Mouse (Mus musculus) inflammation-experienced regulatory T-cells, adult 6 months (primary cell): ENCODE results near the gene Matk. TPM values are rescaled to one million over a fixed set of nuclear protein-coding genes. Genes with fewer than 3 reads are reported as not detected.
"Not testable (repeated sequence)": the region's sequence is repeated elsewhere in the genome, so short reads cannot be mapped to it uniquely, and the experiment has no call there.

ENCODE experiments used
- ATAC-seq: one replicate; pipeline ENCODE4 v1.8.0; 2017
- polyA plus RNA-seq, 3 experiments: library from polyadenylated mRNA; unstranded; fragments of 100-300 nt; shearing (Covaris generic); gene quantifications; one replicate each; pipeline ENCODE4 v1.2.1; 2017

Gene Matk
- 10 to 100 TPM; 30.1 to 68.1 (median 64.4) TPM for polyA plus RNA-seq

DNA sequence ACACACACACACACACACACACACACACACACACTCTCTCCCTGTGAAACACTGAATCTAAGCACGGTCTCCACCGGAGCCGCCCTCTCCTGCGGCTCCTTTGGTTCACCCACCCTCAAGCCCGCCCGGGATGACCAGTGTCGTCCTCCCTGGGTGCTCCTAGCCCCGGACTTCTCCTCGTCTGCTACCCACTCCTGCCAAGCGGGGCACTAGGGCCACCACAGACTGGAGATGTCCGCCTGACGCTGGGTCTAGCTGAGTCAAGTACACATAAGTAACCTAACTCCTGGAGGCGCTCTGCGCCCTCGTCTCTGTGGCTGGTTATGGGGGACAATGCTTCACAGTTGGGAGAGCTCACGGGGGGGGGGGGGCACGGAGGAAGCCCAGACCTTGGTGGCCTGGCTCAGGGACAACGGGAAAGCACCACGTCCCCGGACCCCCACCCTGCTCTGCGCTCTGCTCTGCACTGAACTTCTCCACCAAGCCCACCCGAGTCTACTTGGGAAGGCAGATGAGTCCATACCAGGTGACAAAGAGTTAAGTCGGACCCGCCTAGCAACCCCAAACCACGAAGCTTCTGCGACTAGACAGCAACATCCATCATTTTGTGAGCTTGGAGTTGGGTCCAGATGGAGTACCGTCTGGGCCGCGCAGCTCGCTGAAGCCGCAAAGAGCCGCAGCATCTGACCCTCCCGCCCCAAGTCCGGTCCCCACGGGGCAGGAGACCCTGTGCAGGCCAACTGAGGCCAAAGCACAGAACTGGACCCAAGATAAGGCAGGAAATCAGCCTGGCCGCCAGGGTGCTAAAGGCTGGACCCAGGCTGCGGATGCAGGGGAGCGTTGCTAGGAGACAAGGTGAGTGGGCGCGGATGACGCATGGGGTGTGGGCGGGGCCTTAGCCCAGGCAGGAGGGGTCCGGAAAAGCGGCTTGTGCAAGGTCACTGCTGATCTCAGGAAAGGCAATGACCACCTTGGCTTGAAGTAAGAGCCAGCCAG is at the start of gene Matk:
Gene Matk, plus strand, starts transcription at position 512 of the 996 bp plus-strand sequence.
- peak; percentile 69 for ATAC-seq

DNA sequence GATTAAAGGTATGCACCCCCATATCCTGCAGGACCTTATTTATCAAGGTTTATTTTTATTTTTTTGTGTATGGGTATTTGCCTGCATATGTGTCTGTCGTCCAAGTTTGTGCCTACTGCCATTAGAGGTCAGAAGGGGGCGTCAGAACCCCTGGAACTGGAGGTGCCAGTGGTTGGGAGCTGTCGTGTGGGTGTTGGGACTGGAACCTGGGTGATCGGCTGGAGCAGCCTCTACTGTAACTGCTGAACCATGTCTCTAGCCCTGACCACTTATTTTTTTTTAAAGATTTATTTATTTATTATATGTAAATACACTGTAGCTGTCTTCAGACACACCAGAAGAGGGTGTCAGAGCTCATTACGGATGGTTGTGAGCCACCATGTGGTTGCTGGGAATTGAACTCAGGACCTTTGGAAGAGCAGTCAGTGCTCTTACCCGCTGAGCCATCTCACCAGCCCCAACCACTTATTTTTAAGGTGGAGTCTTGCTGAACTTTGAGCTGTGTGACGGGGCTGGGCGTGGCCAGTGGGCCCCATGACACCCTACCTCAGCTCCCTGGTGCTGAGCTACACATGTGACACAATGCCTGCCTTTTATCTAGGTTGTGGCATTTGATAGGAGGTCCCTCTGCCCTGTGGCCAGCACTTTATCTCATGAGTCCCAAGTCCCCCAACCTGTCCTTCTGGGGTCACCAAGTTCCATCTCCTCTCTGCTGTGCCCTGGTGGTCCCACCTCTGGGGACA is 49.6 kb upstream of the Matk start:
- ATAC-seq, result no peak

DNA sequence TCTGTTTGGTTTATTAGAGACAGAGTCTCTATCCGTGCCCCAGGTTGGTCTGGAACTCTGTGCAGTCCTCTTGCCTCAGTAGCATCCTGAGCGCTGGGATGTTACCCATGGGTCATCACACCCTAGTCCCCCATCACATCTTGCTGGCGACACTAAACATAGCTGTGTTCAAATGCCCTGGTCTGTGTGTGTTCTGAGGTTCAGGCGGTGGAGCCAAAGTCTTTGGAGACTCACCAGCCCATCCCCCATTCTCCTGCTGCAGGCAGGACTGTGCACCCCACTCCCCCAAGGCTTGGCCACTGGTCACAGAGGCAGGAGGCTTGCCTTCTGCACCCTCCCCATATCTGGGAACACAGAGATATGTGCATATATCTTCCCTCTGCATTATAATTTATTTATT is 48.6 kb upstream of the Matk start:
- ATAC-seq, result no peak

DNA sequence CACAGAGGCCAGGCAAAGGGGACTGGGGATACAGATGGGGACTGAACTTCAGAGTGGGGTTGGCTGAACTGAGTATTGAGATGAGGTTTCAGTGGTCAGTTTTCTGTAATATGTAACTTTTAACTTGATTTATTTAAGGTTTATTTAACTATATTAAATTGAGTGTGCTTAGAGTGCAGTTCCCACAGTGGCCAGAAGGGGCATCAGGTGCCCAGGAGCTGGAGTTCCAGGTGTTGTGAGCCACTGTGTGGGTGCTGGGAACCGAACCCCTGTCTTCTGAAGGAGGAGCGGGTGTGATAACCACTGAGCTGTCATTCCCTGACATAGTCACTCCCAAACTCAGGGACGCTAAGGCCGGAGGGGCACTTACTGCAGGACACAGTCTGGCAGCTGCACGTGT is 42.6 kb upstream of the Matk start:
- ATAC-seq, result no peak

DNA sequence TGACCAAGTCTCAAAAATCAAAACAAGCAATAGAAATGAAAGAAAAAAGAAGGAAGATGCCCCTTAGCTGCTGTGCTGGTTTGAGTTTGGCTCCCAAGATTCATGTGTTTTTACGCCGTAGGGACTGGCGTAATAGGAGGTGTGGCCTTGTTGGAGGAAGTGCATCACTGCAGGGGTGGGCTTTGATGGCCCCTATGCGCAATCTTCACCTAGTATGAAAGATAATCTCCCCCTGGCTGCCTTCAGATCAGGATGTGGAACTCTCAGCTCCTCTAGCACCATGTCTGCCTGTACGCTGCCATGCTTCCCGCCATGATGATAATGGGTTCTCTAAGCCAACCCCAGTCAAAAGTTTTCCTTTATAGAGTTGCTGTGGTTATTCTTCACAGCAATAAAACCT is 36.5 kb upstream of the Matk start:
- no peak for ATAC-seq

DNA sequence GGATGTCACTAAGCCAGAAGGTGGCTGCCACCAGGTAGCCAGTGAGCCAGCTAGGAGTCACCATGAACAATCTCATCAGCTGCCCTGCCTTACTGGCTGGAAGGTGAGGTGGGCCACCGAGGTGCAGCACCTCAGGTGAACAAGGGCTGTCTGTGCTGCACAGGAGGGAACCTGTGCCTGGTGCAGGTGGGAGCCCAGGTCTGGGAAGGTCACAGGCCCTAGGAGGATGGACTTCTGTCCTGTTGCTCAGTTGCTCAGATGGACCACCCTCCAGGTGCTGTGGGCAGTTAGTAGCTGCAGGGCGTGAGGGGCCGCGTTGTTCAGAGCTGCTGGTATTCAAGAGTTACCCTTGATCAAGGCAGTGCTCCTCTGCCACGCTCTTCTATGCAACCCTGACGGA is 35.9 kb upstream of the Matk start:
- ATAC-seq, result no peak

DNA sequence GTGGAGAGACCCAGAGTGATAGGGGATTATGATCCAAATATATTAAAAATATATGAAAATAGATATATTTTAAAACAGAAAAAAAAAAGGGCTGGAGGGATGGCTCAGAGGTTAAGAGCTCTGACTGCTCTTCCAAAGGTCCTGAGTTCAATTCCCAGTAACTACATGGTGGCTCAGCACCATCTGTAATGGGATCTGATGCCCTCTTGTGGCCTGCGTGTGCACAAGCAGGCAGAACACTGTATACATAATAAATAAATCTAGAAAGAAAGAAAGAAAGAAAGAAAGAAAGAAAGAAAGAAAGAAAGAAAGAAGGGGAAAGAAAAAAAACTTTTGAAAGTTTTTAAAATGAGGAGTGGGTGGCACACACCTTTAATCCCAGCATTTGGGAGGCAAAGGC is 35.5 kb upstream of the Matk start:
- peak; percentile 43 for ATAC-seq

DNA sequence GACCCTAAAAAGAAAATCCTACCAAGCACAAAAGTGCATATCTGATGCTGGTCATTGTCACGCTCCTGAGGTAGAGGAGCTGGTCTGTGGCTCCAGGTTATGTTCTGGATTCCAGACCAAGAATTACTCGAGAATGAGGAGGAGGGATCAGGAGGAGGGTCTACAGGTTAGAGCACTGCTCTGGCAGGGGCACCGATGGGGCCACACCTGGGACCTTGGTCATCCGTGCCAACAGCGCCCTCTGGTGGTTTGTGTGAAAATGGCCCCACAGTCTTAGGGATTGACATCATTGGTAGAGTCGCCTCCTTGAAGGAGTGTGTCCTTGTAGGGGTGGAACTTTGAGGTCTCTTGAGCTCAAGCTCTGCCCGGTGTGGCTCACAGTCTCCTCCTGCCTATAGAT is 34.8 kb upstream of the Matk start:
- peak; percentile 63 for ATAC-seq

DNA sequence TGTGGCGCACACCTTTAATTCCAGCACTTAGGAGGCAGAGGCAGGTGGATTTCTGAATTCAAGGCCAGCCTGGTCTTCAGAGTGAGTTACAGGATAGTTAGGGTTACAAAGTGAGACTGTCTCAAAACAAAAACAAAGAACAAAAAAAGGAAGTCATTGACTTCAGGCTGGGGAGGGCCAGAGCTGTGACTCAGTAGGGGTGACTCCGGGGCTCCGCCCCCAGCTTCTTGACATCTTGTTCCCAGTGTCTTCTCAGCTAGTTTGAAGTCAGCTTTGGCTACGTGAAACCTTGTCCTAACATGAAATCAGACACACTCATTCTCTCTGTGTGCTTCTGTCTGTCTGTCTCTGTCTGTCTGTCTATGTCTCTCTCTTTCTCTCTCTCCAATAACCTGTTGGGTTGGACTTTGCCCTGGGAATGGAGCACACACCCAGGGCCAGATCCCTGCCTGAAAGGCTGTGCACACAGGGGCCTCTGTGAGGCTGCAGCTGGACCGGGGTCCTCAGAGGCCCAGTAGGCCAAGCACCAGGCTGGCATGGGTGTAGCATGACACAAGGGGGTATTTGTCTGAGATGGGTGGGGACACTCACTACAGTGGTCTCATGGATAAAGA is 31.2 kb upstream of the Matk start:
- no peak for ATAC-seq

DNA sequence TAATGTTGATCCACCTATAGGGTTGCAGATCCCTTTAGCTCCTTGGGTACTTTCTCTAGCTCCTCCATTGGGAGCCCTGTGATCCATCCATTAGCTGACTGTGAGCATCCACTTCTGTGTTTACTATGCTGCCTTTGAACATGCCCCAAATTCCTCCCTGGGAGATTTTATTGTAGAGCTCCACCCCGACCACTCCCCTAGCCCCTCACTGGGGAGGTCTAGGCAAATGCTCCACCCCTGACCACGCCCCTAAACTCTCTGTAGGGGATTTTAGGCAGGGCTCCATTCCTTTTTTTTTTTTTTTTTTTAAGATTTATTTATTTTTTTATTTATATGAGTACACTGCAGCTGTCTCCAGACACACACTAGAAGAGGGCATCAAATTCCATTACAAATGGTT is 29.0 kb upstream of the Matk start:
- ATAC-seq, result not testable (repeated sequence)

DNA sequence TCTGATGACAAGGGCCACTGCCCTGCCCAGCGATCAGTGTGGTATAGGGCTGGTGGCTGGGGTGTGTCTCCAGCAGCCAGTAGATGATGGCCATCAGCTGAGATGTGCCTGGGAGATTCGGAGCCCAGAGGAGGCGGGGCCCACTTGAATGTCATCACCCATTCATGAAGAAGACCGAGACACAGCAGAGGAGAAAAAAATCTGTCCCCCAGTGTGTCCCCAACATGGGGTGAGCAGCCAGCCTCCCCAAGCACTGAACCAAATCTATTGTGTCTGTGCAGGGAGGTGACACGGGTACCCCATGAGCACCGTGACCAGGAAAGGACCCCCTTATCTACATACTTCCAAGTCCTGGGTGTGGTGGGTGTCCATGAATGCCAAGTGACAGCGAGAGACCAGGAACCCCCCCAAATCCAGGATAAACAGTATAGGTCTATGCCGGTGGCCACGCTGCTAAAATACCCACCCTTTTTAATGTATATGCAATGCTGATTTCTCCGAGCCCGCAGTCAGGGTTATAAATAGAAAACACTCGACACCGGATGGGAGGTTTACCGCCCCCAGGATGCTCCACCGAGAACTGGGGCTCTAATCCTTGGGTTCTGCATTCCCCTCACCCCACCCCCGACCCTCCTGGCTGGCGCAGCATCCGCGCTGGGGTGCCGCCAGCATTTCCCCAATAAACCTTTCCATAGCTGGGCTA is 22.8 kb upstream of the Matk start:
- ATAC-seq, result peak; percentile 22

DNA sequence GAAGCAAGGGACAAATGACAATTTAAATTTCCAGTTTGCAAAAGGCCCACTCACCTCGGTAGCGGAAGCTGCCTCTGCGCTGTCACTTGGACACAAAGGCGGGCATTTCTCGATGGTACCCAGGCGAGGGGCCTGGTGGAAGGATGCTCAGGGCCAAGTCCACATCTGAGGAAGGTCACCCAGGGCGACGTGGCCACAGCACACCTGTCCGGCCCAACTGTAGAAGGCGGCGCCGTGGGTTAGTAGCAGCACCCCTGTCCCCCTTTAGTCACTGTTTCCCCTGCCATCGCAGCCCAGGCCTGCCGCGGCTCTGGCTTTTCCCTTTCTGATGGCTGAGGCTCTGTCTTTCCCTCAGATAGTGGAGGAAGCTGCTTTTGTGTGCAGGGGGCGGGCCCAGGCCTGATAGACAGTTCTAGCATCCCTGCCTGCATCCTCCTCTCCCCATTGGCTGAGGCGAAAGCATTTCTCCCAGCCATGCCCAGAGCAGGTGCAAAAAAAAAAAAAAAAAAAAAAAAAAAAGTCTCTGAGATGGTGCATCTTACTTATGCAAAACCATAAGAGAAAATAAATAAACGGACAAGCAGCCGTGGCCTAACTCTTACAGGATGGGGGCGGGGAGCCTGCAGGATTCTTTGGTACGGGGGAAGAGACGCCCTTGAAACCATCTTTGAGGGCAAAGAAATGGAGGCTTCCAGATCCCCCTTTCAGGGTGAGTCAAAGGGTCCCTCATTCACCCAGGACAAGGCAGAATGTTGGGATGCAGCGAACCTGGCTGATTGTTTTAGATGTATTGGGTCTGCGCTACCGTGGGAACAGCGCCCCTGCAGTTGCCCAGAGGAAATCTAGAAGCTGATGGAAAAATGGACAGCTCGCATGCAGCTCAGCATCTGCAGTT is 22.1 kb upstream of the Matk start, which contains the start of gene Atcay:
Gene Atcay, minus strand, starts transcription at position 396 of the 895 bp plus-strand sequence.
- ATAC-seq, result peak; percentile 52

DNA sequence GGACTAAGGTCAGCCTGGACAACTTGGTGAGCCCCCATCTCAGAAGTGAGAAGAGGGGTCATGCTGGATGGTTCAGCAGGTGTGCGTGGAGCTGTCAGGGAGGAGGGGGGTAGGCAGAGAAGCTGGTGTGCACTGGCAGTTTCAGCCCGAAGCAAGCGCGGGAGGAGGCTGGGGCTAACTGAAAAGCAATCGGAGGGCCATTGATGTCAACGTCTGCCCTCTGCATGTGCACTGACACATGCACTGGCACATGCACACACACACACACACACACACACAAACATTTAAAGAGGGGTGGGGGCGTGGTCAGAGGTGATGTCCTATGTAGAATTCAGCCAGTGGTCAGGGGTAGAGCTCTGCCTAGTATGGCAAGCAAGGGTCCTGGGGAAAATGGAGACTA is 21.3 kb upstream of the Matk start:
- ATAC-seq, result no peak

DNA sequence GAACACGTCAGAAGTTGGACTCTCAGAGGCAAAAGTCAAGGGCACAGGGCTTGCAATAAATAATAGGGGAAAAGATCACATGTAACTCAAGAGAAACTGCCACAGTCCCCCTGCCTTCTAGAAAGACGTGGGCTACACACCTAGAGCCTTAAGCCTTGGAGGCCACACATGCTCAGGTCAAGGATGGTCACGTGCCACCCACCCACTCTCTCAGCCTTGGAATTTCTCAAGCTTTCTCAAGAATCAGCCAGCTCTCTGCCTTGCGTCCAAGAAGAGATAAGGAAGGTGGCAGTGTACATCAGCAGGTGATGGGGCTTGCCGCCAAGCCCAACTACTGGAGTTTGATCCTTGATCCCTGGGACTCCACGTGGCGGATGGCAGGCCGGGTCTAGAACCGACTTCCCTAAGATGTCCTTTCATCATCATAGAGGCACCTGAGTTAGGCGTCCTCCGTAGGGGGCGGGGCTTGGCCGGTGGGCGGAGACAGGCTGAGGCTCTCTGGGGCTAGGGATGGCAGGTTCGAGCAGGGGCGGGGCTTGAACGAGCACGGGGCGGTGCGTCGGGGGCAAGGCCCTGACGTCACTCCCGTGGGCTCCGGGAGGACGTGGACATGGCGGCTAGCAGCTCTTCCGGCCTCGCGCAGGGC is 20.0 kb upstream of the Matk start, which contains the start of gene Zfr2:
Gene Zfr2, plus strand, starts transcription at position 576 of the 646 bp plus-strand sequence.
- peak; percentile 88 for ATAC-seq

DNA sequence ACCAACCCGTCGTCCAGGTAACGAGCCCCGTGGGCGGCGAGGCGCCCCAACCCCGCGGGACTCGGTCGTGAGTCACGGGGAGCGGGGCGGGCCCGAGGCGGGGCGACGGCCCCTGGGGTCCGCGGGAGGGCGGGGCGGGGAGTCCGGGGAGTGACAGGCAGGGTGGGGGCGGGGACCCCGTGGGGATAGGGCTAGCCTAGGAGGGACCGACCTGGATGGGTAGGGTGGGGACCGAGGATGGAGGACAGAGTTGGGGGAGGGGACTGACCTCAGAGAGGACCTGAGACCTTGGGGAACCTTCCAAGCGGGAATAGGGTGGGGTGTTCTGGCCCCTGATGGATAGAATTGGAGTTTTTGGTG is 19.5 kb upstream of the Matk start:
- no peak for ATAC-seq

DNA sequence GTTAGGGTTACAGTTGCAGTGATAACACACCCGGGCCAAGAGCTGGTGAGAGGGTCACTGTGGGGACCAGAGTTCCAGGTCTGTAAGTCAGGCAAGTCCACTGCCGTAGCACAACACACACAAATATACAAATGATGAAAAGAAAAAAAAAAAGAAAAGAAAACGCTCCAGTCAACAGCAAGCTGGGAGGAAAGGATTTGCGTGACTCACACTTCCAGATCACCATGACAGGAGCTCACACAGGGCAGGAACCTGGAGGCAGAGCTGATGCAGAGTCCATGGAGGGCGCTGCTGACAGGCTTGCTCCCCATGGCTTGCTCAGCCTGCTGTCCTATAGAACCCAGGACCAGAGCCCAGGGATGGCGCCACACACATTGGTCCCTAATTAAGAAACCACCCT is 18.5 kb upstream of the Matk start:
- no peak for ATAC-seq

DNA sequence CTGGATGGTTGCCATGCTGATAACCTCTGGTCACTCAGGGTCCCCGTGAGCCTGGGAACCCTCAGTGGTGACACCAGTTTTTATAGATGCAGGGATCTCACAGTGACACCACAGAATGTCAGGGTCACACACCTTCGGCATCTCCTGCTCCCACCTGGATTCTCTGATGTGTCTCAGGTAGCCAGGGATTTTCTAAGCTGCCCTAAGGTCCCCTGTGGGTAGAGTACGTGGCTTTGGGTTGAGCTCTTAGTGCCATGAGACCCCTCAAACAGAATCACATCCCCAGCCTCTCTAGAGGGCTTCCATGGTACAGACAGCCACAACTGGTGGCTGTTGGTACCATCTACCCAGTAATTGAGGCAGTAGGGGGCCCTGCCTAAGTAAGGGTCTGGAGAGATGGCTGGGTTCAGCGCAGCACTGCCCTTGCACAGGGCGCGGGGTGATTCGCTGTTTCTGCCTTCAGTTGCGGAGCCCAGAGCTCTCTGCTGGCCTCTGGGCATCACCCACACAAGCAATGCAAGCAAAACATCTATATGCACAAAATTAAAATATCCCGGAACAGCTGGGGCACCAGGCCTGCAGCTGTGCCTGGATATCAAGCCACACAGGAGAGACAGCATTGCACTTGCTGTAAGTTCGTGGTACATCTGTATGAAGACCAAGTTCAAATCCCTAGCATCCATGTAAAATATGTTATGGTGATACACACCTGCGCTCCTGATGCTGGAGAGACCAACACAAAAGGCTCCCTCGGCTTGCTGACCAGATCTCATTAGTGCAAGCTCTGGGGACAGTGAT is 16.1 kb upstream of the Matk start:
- no peak for ATAC-seq

DNA sequence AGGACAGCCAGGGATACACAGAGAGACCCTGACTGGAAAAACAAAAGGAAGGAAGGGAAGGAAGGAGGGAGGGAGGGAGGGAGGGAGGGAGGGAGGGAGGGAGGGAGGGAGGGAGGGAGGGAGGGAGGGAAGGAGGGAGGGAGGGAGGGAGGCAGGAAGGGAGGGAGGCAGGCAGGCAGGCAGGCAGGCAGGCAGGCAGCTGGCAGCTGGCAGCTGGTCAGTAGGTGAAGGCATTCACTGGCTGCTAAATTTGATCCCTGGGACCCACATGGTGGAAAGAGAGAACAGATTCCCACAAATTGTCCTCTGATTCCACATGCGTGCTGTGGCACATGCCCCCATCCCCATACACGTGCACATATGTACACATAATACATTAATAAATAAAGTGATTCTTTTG is 14.1 kb upstream of the Matk start:
- no peak for ATAC-seq

DNA sequence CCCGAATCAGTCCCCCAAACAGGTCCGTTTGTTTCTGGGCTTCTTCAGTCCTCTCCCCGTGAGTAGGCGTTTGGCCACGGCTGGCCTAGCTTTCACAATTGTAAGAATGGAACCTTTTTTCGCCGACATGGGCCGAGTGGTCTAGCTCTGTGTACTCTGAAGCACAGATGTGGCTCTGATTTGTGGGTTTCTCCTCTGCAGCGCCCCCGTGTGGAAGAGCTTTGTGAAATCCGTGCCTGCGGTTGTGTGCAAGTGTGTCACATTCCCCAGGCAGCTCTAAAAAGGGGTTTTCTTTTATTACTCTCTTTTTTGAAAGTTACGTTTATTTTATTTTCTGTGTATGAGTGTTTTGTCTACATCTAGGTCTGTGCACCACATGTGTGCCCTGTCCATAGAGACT is 11.9 kb upstream of the Matk start:
- peak; percentile 49 for ATAC-seq

DNA sequence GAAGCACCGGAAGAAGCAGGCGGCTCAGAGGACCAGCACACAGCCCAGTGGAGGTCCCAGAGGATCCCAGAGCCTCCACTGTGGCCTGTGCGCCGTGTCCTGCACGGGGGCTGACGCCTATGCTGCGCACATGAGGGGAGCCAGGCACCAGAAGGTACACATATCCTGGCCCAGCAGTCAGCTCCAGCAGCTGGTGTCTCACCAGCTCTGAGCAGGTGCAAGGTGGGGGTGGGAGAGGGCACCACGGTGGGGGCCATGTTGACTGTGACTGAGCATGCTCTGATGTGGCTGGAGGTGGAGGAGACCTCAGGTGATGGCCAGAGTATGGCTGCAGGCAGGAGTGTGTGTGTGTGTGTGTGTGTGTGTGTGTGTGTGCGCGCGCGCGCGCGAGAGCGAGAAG is 10.7 kb upstream of the Matk start:
- ATAC-seq, result no peak
